Mouse (Mus musculus) v-Abl transformed pro-B cells (cell line): ENCODE data around the gene Uckl1.

Experiments used
- in situ Hi-C, 2 experiments: fragments of 400-800 bp; cut with MboI; formaldehyde crosslinking; loops; one replicate each; pipeline ENCODE4 v1.15.1; 2025; ENCODE audit not compliant: unreplicated experiment in 2 of 2

Uckl1 gene

GRCm38 (mm10) chr2:181584411-181584942 is at the start of gene Uckl1:
TSS of gene Uckl1 (minus strand) at chr2:181584892.
- in situ Hi-C loops = loop anchor here (5.0 to 25.0 kb wide), 4 partner anchors 62 to 597 kb away; partner anchors contain the start of genes Col20a1 (in 2 of the 2), Ppdpf (in 2 of the 2) and Dnajc5 (in 1 of the 2)

GRCm38 (mm10) chr2:181632624-181633023 is 47.9 kb upstream of the Uckl1 start:
- in situ Hi-C loops = no loop called here

- in situ Hi-C loops = no loop called here
Measured at GRCm38 (mm10) chr2:181628471-181628870, 43.8 kb upstream of the Uckl1 start.

GRCm38 (mm10) chr2:181623401-181623800 is 38.7 kb upstream of the Uckl1 start:
- in situ Hi-C loops = no loop called here

GRCm38 (mm10) chr2:181618761-181619495 is 34.2 kb upstream of the Uckl1 start:
- in situ Hi-C loops = no loop called here

GRCm38 (mm10) chr2:181602367-181602766 is 17.7 kb upstream of the Uckl1 start:
- in situ Hi-C loops = no loop called here

- in situ Hi-C loops = no loop called here
Measured at GRCm38 (mm10) chr2:181601751-181602145, 17.1 kb upstream of the Uckl1 start.

- in situ Hi-C loops = no loop called here
Measured at GRCm38 (mm10) chr2:181600828-181601750, 16.4 kb upstream of the Uckl1 start.

GRCm38 (mm10) chr2:181600226-181600758 is 15.6 kb upstream of the Uckl1 start:
- in situ Hi-C loops = no loop called here

- in situ Hi-C loops = loop anchor here (25.0 kb wide), 1 partner anchor 611 kb away; the partner anchor contains the start of gene Col20a1 (in 2 of the 2)
Measured at GRCm38 (mm10) chr2:181598454-181599351, 14.0 kb upstream of the Uckl1 start, which contains the start of gene Samd10. TSS of gene Samd10 (minus strand) at chr2:181599212.

- in situ Hi-C loops = loop anchor here (25.0 kb wide), 1 partner anchor 610 kb away; the partner anchor contains the start of gene Col20a1 (in 2 of the 2)
Measured at GRCm38 (mm10) chr2:181597378-181598061, 12.8 kb upstream of the Uckl1 start.

- in situ Hi-C loops = loop anchor here (25.0 kb wide), 1 partner anchor 609 kb away; the partner anchor contains the start of gene Col20a1 (in 2 of the 2)
Measured at GRCm38 (mm10) chr2:181596221-181596960, 11.7 kb upstream of the Uckl1 start.

GRCm38 (mm10) chr2:181594946-181595696 is 10.4 kb upstream of the Uckl1 start:
- in situ Hi-C loops = loop anchor here (5.0 to 25.0 kb wide), 2 partner anchors 203 to 608 kb away; partner anchors contain the start of gene Col20a1 (in 2 of the 2)

- in situ Hi-C loops = loop anchor here (5.0 to 25.0 kb wide), 2 partner anchors 202 to 607 kb away; partner anchors contain the start of gene Col20a1 (in 2 of the 2)
Measured at GRCm38 (mm10) chr2:181593937-181594336, 9.2 kb upstream of the Uckl1 start.

- in situ Hi-C loops = loop anchor here (5.0 to 25.0 kb wide), 2 partner anchors 201 to 606 kb away; partner anchors contain the start of gene Col20a1 (in 2 of the 2)
Measured at GRCm38 (mm10) chr2:181593042-181593421, 8.3 kb upstream of the Uckl1 start.

GRCm38 (mm10) chr2:181592231-181593041 is 7.7 kb upstream of the Uckl1 start, which contains the start of gene Zfp512b:
TSS of gene Zfp512b (minus strand) at chr2:181592803.
- in situ Hi-C loops = loop anchor here (5.0 to 25.0 kb wide), 2 partner anchors 200 to 605 kb away; partner anchors contain the start of gene Col20a1 (in 2 of the 2)
